Mouse (Mus musculus) urinary bladder, adult 2 months (tissue): Measurements from ENCODE around the gene Tceal1. TPM values are rescaled to one million over a fixed set of nuclear protein-coding genes. Genes with fewer than 3 reads are reported as not detected.
"Not testable (repeated sequence)": the region's sequence is repeated elsewhere in the genome, so short reads cannot be mapped to it uniquely, and the experiment has no call there.

Experiments used
- DNase-seq: peaks from one replicate; pipeline ENCODE4 v3.0.0; 2022; ENCODE audit warnings: low spot score
- polyA plus RNA-seq: library from polyadenylated mRNA; depleted of rRNA; stranded (reverse); fragments of >200 nt; gene quantifications from 2 replicates; pipeline ENCODE4 v1.2.3, GENCODE M21; 2012; rRNA removed

The Tceal1 gene
- 6.3 and 7.3 TPM in 2 replicates for polyA plus RNA-seq

DNA sequence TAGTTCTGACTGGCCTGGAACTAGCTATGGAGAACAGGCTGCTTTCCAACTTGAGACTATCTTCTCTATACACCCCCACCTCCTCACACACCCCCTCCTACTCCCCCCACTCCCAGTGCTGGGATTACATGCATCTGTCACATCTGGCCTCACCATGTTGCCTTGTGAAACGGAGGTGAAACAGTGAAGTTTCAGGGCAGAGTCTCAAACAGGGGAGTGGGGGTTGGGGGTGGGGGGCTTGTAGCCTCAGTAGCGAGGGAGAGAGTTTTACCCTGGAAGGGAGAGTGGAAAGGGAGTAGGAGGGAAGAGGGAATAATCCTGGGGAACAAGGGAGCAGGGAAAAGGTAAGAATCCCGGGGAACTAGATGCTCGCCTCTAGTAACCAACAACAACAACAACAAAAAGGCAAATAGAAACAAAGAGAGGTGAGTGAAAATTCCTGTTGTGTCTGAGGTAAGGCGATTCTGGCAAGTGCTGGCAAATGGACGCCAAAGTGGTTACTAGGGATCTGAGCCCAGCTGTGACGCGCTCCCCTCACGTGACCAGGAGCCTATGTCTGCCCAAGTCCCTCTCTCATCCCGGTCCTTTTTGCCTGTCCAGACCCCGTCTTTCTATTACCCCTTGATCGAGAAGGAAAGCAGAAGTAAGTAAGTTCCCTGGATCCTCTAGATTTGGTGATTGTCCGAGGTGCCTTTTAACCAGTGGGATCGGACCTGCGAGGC is at the start of gene Tceal1:
TSS of gene Tceal1 (plus strand) at position 537 of the 722 bp plus-strand sequence.
- peak; percentile 26 for DNase-seq

DNA sequence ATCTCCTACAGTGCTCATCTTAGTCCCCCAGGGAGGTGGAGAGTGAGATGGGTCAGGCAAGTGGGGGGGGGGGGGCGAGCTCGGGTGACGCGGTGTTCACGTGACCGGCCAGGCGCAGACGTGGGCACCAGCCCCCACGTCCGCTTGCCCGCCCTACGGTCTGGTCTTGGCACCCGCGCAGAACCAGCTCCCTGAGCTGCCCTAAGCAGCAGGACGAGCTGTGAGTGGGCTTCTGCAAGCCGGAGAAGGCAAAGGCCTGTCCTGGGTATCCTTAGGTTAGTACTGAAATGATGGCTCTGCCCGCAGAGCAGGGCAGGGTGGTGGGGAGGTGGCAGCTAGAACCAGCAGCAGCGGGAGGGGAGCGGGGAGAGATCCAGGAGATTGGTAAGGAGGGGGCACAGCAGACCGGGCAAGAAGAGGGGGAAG is 41.5 kb upstream of the Tceal1 start:
- no peak for DNase-seq

DNA sequence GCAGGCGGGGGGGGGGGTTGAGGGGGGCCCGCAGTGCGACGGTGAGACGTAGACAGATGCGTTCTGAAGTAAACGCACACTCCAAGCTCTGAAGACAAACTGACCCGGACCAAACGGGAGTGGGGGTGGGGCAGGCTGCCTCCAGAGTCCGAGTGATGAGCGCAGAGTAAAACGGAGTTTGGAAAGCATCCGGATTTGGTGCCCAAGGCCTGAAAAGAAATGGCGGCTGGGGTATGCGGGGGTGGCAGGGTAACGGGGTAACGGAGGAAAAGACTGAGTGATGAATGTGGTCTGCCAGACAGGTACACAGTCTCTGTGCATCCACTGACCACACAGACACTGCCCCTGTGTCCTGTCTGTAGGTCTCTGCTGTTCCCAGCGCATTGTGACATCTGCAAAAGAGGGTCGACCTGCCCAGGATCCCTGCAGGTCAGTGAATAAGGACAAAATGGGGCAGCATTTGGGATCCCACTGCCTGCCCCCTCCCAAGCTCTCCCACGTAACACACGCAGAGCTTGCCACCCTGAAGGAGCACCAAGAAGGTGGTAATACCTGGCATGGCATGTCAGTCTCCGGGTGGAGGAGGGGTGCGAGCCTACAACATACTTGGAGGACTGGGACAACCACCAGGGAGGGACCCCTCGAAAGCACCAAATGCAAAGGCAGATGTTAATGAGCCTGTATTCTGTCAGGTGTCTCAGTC is 40.9 kb upstream of the Tceal1 start:
- not testable (repeated sequence) for DNase-seq

DNA sequence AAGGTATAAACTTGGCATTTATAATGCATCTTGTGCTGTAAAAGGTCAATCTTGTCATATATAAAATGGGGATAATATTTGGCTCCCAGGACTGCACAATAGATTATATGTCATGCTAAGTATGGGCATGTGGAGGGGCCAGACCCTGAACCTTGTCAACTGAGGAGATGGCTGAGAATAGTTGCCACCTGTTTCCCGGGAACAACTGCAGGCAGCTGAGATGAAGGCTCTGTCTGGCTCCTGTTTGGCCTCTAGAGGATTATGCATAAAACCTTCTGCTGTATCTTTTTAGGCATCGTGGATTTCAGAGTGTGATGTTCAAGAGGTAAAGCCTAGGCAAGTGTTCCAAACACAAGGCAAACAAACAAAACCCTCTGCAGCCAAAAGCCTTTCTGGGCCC is 39.0 kb upstream of the Tceal1 start:
- DNase-seq, result no peak

DNA sequence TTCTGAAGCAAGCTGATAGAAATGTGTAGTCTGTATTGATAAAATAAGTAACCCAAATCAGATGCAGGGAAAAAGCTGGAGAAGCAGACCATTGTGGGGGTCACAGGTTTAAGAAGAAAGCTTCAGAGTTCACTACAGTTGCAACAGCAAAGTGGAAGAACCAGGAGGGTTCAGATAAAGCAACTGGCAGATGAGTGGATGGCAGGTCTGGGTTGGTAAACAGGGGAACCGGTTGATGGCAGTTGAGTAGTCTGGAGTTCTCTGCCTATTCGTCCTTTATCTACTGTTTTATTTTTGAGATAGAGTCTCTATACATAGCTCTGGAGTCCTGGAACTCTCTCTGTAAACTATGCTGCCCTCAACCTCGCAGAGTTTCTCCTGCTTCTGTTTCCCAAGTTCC is 26.8 kb upstream of the Tceal1 start:
- DNase-seq, result no peak

DNA sequence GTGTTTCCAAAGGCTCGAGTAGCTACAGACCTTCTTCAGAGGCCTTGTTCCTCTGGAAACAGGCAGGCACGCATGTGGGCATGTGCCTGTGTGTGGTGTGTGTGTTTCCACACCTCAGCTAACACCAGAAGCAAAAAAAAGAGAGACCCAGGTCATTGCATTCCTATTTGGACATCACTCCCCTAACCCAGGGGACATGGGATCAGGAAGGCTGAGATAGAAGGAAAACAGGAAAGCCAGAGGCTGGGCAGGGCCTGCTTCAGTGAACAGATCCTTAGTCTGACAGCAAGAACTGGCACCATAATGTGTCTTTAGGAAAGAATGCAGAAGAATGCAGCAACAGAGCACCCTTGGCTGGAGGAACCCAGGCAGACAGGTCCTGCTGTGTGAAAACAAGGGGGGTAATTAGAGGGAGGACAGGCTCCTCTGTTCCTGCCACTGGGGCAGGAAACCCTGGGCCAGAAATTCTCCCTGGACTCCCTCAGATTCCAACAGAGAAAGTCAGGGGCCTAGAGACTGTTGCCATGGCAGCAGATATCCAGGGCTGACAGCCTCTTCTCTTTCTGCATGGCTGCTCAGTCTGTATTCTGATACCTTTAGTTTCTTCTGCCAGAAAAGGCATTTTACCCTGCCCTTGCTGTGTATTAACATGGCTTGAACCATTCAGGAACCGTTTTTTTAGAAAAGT is 16.0 kb upstream of the Tceal1 start:
- DNase-seq, result not testable (repeated sequence)

DNA sequence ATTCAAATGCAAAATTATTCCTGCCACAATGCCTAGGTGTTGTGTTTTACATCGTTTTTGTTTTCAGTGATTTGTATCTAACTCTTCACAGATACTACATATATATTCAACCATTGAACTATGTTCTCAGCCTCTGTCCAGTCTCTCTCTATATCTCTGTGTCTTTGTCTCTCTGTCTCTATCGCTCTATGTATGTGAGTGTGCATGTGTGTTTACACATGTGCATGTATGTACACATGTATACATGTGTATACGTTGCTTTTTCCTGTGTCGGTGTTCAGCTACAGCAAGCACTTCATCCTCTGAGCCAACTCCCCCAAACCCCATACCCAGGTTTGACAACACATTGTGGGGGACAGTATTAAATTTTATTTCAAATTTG is 15.5 kb upstream of the Tceal1 start:
- no peak for DNase-seq

DNA sequence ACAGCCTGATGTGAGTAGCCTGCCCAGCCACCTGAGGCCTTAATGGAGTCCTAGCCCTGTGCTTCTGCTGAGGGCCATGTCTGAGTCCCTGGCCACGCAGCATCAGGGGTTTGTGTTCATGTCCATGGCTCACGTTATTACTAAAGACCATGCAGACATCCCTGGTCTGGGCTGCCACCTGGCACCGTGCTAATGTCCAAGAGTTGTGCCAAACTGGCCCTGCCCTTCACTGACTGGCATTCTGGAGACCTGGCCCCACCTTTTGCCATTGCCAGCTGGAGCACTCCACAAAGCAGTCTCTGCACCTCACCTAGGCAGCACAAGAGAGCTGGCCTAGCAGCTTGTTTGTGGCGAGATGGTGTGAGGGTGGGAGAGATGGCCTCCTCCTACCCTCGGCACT is 14.6 kb upstream of the Tceal1 start:
- no peak for DNase-seq

DNA sequence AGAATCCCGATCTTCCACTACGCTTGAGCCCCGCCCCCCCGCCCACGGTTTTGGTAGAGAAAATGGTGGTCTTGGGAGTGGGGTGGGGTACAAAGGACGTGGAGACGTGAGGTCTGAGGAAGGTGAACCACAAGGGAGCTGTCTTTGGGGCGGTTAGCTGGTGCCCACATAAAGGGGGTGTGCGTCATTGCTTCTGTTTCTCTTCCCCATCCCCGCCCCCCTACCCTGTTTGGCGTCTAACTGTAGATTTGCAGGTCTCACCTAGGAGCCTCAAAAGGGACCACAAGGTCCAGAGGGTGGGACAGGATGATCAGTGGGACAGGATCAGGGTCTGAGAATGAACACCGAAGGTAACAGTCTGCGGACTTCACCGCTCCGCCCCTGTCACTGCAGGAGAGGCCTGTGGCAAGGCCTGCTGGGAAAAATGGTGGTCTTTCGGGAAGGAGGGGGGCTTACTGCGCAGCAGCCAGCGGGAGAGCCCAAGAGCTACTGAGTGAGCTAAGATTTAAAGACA is 443 bp downstream of the Tceal1 start:
- DNase-seq, result no peak

DNA sequence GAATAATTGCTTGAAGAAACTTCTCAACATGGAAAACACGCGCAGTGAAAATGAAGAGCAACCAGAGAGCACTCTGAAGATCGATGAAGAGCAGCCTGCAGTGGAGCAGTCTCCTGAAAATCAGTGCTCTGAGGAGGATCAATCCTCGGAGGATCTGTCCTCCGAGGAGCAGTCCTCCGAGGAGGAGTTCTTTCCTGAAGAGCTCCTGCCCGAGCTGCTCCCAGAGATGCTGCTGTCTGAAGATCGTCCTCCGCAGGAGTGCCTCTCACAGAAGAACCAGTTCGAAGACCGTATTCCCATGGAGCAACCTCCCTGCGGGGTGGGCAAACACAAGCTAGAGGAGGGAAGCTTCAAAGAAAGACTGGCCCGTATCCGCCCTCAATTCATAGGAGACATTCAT is 1.0 kb downstream of the Tceal1 start:
- DNase-seq, result no peak

DNA sequence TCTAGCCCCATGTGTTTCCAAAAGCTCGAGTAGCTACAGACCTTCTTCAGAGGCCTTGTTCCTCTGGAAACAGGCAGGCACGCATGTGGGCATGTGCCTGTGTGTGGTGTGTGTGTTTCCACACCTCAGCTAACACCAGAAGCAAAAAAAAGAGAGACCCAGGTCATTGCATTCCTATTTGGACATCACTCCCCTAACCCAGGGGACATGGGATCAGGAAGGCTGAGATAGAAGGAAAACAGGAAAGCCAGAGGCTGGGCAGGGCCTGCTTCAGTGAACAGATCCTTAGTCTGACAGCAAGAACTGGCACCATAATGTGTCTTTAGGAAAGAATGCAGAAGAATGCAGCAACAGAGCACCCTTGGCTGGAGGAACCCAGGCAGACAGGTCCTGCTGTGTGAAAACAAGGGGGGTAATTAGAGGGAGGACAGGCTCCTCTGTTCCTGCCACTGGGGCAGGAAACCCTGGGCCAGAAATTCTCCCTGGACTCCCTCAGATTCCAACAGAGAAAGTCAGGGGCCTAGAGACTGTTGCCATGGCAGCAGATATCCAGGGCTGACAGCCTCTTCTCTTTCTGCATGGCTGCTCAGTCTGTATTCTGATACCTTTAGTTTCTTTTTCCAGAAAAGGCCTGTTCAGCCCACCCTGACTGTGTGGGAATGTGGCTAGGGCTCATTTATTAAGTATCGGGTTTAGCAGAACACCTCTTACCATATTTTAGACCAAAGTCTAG is 7.1 kb downstream of the Tceal1 start:
- not testable (repeated sequence) for DNase-seq

DNA sequence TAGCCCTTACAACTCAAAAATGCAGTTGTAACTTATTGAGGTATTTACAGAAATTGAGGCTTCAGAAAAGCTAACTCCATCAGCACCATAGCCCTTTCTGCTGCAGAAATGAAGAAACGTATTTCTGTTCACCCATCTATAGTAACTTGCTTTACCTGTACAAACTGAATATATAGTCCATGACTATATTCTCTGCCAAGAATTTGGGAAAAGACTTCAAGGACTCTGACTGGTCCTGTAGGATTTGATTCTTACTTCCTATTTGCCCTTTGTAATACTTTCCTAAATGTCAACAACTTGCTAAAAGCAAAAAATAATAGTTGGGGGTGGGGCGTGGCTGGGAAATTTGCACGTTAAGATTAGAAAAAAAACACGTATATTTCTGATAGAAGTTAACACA is 24.2 kb downstream of the Tceal1 start:
- DNase-seq, result no peak

DNA sequence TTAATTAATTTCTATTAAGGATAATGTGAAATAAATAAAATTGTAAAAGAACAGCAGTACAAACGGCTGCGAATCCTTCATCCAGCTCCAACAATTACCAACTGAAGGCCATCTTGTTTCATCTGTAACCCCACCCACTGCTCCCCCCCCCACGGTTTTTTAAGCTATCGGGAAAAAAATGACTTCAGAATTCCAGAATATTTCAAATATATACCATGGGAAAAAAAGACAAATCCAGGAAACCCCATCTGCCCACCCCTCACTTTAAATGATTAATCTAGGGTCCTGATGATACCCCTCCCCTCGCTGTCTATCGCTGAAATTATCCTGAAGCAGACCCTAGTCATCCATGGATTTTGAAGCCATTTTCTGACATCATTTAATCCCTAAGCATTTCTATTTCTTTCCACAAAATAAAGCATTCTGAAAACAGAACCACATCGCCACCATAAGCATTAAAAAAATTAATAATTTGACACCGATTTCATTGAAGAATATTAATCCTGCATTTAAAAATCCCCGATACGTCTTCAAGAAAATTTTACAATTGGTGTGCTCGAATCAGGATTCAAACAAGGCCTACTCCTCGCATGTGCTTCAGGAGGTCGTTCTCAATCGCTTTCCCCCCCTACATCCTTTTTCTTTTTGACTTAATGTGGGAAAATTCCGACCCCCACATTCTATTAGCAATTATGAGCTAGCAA is 32.5 kb downstream of the Tceal1 start:
- no peak for DNase-seq

DNA sequence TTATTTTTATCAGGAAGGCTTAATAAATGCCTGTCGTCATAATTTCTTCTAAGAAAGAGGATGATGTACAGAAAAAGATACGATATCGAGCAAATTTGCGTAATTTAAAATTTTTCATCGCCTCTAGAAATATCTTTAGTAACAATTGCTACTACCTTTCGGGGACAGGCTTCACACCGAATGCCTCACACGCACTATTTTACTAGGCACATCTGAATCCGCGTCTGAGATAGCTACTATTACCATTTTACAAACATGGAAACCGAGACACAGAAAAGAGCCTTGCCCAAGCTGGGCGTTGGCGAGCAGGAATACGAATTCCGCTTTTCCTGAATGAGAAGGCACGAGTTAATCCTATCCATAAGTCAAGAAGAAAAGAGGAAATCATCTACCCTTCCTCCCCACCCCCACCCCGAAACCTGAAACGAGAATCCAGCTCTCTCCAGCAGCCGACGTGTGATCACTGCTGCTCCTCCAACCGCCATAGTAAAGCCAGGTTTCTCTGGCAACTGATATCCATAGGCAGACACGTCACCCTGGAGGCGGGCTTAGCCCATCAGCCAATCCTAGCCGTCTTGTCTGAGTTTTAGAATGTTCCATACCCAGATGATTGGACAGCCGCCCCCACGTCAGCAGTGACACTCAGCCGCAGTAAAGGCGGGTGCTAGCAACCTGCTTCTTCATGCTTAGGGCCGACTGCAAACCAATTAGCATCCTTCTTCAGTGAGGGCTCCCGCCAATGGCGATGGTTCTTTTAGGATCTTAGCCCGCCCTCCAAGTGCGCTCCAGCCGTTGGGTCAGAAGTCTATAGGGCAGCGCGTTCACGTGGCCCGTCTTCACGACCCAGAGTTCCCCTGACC is 33.2 kb downstream of the Tceal1 start:
- DNase-seq, result peak; percentile 59

DNA sequence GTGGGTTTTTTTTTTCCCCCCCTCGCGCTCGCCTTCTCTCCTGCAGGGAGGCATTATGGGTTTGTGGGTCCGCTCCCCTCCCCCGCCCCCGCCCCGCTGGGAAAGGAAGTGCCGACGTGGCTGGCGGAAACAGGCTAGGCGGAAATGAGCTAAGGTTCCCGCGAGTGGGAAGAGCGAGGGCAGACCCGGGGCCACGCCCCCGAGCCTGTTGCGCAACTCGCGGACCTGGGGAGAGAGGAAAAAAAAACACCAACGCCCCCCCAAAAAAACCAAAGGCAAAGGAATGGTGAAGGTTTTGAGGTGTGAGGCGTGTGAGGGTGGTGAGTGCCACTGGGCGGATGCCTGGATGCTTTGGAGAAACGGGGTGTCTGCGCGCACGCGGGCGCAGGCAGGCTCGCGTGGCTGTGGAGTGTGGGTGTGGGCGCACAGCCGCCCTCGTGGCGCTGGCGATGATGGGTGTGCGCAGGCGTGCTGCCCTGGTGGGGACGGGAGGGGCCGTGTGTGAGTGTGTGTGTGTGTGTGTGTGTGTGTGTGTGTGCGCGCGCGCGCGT is 33.9 kb downstream of the Tceal1 start:
- DNase-seq, result peak; percentile 72

DNA sequence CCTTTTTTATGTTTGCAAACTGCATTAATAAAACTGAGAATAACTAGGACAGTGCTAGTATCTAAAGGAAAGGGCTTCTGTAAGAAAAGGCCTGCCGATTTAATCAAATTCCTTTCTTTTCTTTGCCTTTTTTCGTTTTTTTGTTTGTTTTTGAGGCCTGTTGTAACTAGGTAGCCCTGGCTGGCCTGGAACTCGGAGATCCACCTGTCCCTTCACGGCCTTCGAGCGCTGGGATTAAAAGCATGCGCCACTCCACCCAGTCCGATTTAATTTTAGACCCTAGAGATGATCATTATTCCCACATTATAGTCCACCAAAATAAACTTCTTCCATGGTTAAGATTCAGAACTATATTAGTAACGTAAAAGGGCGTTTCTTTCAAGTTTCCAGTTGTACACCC is 34.5 kb downstream of the Tceal1 start:
- DNase-seq, result no peak

DNA sequence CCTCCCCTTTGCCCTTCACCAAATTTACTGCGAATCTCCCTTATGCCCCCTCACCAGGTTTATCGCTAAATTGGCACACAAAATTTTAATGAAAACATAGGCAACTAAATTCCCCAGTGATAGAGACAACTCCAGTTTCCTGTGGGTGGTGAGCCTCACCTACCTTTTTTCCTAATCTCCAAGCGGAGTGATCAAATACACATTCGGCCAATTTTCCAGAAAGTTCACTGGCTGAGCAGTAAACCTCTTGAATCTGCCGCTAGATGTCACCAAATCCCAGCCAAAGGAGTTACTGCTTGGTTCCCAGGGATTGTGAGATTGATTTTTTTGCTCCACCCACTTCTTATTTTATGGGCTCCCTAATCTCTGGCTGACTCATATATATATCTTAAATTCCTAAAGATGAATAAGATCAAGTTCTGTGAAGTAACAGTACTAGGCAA is 34.9 kb downstream of the Tceal1 start:
- no peak for DNase-seq

DNA sequence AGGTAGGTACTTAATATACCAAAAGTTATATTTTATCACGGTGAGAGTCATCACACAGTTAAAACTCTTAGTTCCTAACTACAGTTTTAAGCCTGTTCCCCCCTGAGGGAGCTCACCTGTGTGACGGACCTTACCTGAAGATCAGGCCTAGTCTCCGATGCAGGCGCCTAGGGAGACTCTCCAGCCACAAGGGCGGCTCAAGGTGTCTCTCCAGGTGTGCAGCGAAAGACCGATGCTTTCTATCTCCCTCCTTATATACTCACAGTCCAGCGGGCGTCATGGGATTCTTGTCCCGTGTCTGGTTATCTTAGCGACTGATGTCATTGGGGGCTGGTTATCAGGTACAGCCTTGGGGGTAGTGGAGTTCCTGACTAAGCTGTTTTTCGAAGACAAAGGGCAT is 35.7 kb downstream of the Tceal1 start, which contains the start of gene Morf4l2:
TSS of gene Morf4l2 (minus strand) at position 232 of the 400 bp plus-strand sequence.
- no peak for DNase-seq

DNA sequence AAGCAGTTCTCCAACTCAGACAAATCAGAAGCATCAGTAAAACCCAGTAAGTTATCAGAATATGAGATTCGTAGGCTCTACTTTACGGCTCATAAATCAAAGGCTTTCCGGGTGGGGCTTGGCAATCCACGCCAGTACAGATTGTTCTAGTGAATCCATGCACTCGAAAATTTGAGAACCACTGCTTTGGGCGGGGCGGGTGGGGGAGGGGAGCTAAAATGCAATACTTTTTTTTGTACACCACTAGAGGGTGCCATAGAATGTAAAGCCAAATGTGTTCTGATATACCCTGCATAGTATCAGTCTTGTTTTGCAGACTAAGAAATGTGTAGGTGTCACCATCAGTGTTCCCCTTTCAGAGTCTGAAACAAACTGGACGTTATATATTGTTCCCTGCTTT is 36.9 kb downstream of the Tceal1 start:
- no peak for DNase-seq

DNA sequence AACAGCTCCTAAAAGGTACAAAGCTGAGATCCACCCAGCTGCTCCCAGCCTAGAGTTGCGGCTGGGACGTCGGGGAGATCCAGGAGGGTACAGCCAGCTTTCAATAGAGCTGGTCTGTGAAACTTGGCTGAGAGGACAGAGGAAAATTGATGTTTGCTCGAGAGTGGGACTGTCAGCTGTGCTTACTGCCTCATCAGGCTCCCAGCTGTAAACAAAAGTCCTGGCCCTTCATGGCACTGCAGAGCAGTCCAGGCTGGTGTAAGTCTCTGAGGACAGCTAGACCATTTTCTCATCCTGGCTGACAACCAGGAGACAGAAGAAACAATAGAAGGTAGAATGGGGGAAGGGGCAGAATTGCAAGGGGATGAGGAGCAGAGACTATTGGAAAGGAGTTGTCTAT is 41.5 kb downstream of the Tceal1 start:
- no peak for DNase-seq
